Mouse (Mus musculus): ENCODE data around the gene Pim3. TPM values are rescaled to one million over a fixed set of nuclear protein-coding genes. Genes with fewer than 3 reads are reported as not detected.

Gene Pim3
- polyA plus RNA-seq, 1 experiment: 26.9 TPM

DNA sequence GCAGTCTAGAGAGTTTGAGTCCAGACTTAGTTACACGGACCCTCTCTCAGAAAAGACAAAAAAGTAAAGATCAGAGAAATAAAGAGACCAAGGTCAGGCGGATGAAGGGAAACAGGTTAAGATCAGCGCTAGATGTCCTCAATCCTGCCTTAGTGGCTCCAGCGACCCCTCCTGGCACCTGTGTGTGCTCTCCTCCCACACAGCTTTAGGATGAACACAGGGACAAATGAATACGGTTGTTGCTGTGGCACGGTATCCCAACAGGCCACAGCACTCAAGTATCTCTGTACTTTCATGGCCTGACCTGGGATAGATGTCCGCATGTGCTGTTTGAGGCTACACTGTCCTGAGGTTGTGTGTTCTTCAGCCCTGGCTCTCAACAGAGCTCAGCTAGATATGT is 33.1 kb downstream of the Pim3 start:
- TF ChIP-seq SRF (IDR thresholded peaks at IDR 0.05; ENCODE audit: control insufficient read depth, insufficient read length, low read depth): no peak
- no peak for TF ChIP-seq TCF12 (IDR thresholded peaks at IDR 0.05; ENCODE audit: insufficient read depth, poor library complexity, severe bottlenecking)
- TF ChIP-seq MYOD1 (IDR thresholded peaks at IDR 0.05; ENCODE audit: control insufficient read depth in 1 of 3, insufficient read length in 2 of 3, low read depth in 2 of 3): no peak
- no peak for TF ChIP-seq POLR2AphosphoS2 (IDR thresholded peaks at IDR 0.05; ENCODE audit: insufficient read length, low read depth)
- no peak for TF ChIP-seq USF1 (IDR thresholded peaks at IDR 0.05; ENCODE audit: low read depth)
- no peak for TF ChIP-seq REST (IDR thresholded peaks at IDR 0.05; ENCODE audit: insufficient read depth, insufficient read length)
- no peak for TF ChIP-seq POLR2A (IDR thresholded peaks at IDR 0.05; ENCODE audit: insufficient read length, low read depth)
- TF ChIP-seq MYOG (IDR thresholded peaks at IDR 0.05; ENCODE audit: control insufficient read depth in 1 of 3, insufficient read depth in 1 of 3, insufficient read length in 2 of 3, low read depth in 2 of 3): no peak
- TF ChIP-seq E2F4 (IDR thresholded peaks at IDR 0.05; ENCODE audit: insufficient read depth): no peak
- no peak for TF ChIP-seq TCF3 (IDR thresholded peaks at IDR 0.05; ENCODE audit: insufficient read length, low read depth)
- no peak for TF ChIP-seq MAX (IDR thresholded peaks at IDR 0.05; ENCODE audit: low read depth)
- no peak for TF ChIP-seq CEBPB (IDR thresholded peaks at IDR 0.05; ENCODE audit: insufficient read depth, poor library complexity, severe bottlenecking)
- H3K4me3 ChIP-seq: no peak overlapping the region
- no peaks in the 10 kb centered on the region for H3K79me2 ChIP-seq (ENCODE audit: control insufficient read depth, insufficient read depth)
- no peak overlapping the region for H3K4me2 ChIP-seq (ENCODE audit: low read depth)
- peaks cover 43% of the 10 kb centered on the region for H3K27me3 ChIP-seq (ENCODE audit: control insufficient read depth, insufficient read depth, insufficient read length)
- H3ac ChIP-seq (ENCODE audit: control insufficient read depth, insufficient read length): no peak overlapping the region
- no peaks in the 10 kb centered on the region for H3K36me3 ChIP-seq (ENCODE audit: control insufficient read depth, insufficient read depth)

- no peak overlapping the region for H3K4me2 ChIP-seq (ENCODE audit: low read depth)
- TF ChIP-seq E2F4 (IDR thresholded peaks at IDR 0.05; ENCODE audit: insufficient read depth): no peak
- TF ChIP-seq REST (IDR thresholded peaks at IDR 0.05; ENCODE audit: insufficient read depth, insufficient read length): no peak
- TF ChIP-seq MAX (IDR thresholded peaks at IDR 0.05; ENCODE audit: low read depth): no peak
- TF ChIP-seq POLR2A (IDR thresholded peaks at IDR 0.05; ENCODE audit: insufficient read length, low read depth): no peak
- no peak for TF ChIP-seq USF1 (IDR thresholded peaks at IDR 0.05; ENCODE audit: low read depth)
- no peak for TF ChIP-seq SRF (IDR thresholded peaks at IDR 0.05; ENCODE audit: control insufficient read depth, insufficient read length, low read depth)
- TF ChIP-seq MYOD1 (IDR thresholded peaks at IDR 0.05; ENCODE audit: control insufficient read depth in 1 of 3, insufficient read length in 2 of 3, low read depth in 2 of 3): no peak
- TF ChIP-seq POLR2AphosphoS2 (IDR thresholded peaks at IDR 0.05; ENCODE audit: insufficient read length, low read depth): no peak
- TF ChIP-seq CEBPB (IDR thresholded peaks at IDR 0.05; ENCODE audit: insufficient read depth, poor library complexity, severe bottlenecking): no peak
- no peak for TF ChIP-seq TCF3 (IDR thresholded peaks at IDR 0.05; ENCODE audit: insufficient read length, low read depth)
- TF ChIP-seq TCF12 (IDR thresholded peaks at IDR 0.05; ENCODE audit: insufficient read depth, poor library complexity, severe bottlenecking): no peak
- TF ChIP-seq MYOG (IDR thresholded peaks at IDR 0.05; ENCODE audit: control insufficient read depth in 1 of 3, insufficient read depth in 1 of 3, insufficient read length in 2 of 3, low read depth in 2 of 3): no peak
- H3K27me3 ChIP-seq (ENCODE audit: control insufficient read depth, insufficient read depth, insufficient read length): peaks cover 45% of the 10 kb centered on the region
Observed at GRCm38 (mm10) chr15:88895891-88896290, 33.9 kb downstream of the Pim3 start.

DNA sequence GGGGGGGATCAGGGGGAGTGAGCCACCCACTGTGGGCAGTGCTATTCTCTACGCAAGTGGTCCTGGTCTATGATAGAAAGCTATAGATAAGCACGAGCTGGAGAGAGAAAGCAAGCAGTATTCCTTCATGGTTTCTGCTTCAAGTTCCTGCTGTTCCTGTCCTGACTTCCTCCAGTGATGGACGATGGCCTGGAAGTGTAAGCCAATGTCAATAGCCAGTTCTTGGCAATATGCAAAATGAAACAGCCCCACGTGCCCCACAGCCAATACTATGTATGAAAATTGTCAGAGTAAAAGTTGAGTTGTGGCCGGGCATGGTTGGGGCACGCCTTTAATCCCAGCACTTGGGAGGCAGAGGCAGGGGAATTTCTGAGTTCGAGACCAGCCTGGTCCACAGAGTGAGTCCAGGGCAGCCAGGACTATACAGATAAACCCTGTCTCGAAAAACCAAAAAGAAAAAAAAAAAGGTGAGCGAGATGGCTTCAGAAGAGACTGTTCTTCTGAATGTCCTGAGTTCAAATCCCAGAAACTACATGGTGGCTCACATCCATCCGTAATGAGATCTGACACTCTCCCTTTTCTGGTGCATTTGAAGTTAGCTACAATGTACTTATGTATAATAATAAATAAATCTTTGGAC is 34.5 kb downstream of the Pim3 start:
- peaks cover 45% of the 10 kb centered on the region for H3K27me3 ChIP-seq (ENCODE audit: control insufficient read depth, insufficient read depth, insufficient read length)
- TF ChIP-seq MYOD1 (IDR thresholded peaks at IDR 0.05; ENCODE audit: control insufficient read depth in 1 of 3, insufficient read length in 2 of 3, low read depth in 2 of 3): no peak
- no peak for TF ChIP-seq POLR2A (IDR thresholded peaks at IDR 0.05; ENCODE audit: insufficient read length, low read depth)
- TF ChIP-seq TCF3 (IDR thresholded peaks at IDR 0.05; ENCODE audit: insufficient read length, low read depth): no peak
- TF ChIP-seq MYOG (IDR thresholded peaks at IDR 0.05; ENCODE audit: control insufficient read depth in 1 of 3, insufficient read depth in 1 of 3, insufficient read length in 2 of 3, low read depth in 2 of 3): no peak
- no peak for TF ChIP-seq SRF (IDR thresholded peaks at IDR 0.05; ENCODE audit: control insufficient read depth, insufficient read length, low read depth)
- no peak for TF ChIP-seq E2F4 (IDR thresholded peaks at IDR 0.05; ENCODE audit: insufficient read depth)
- no peak for TF ChIP-seq TCF12 (IDR thresholded peaks at IDR 0.05; ENCODE audit: insufficient read depth, poor library complexity, severe bottlenecking)
- no peak for TF ChIP-seq CEBPB (IDR thresholded peaks at IDR 0.05; ENCODE audit: insufficient read depth, poor library complexity, severe bottlenecking)
- no peak for TF ChIP-seq MAX (IDR thresholded peaks at IDR 0.05; ENCODE audit: low read depth)
- TF ChIP-seq POLR2AphosphoS2 (IDR thresholded peaks at IDR 0.05; ENCODE audit: insufficient read length, low read depth): no peak
- H3K4me3 ChIP-seq: no peak overlapping the region

More at GRCm38 (mm10) chr15:88895891-88896290, 33.9 kb downstream of the Pim3 start:
- no peak overlapping the region for H3ac ChIP-seq (ENCODE audit: control insufficient read depth, insufficient read length)
- H3K4me3 ChIP-seq: no peak overlapping the region
- no peaks in the 10 kb centered on the region for H3K36me3 ChIP-seq (ENCODE audit: control insufficient read depth, insufficient read depth)
- H3K79me2 ChIP-seq (ENCODE audit: control insufficient read depth, insufficient read depth): no peaks in the 10 kb centered on the region

DNA sequence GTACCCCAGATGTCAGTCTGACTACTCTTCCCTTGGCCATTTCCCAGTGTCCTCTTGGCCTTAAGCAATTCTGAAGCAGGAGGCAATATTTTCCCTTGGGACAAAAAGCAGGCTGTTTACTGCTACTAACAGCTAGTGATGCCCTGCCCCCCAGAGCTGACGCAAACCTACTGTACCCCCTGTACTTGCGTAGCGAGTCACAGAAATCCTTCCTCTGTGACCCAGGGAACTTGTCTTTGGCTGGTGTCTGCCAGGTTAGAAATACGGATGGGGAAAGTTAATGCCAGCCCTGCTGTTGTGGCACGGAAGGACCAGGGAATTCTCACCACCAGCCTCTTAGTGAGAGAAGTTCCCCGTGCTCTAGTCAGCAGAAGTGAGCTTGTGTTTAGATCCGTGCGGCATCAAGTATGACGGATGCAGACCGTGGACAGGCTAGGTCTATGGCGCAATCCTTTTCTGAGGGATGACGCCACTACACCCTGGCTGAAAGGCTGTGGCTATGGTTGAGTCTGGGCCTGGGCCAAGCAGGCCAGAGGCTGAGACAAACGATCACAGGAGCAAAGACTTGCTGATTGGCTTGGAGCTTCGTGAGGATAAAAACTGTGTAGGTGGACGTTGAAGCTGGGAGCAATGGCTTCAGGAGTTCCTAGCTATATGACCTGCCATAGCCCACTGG is 40.4 kb downstream of the Pim3 start:
- Histone ChIP-seq H3K79me2 (ENCODE audit: control insufficient read depth, insufficient read depth) (no peaks in the 10 kb centered on the region), H3K36me3 (ENCODE audit: control insufficient read depth, insufficient read depth) (no peaks in the 10 kb centered on the region), H3K4me2 (ENCODE audit: low read depth) (no peak overlapping the region), H3K27me3 (ENCODE audit: control insufficient read depth, insufficient read depth, insufficient read length) (peaks cover 44% of the 10 kb centered on the region), H3K4me3 (no peak overlapping the region), H3ac (ENCODE audit: control insufficient read depth, insufficient read length) (no peak overlapping the region)
- TF ChIP-seq MYOG (IDR thresholded peaks at IDR 0.05; ENCODE audit: control insufficient read depth in 1 of 3, insufficient read depth in 1 of 3, insufficient read length in 2 of 3, low read depth in 2 of 3) (no peak), E2F4 (IDR thresholded peaks at IDR 0.05; ENCODE audit: insufficient read depth) (no peak), MAX (IDR thresholded peaks at IDR 0.05; ENCODE audit: low read depth) (no peak), POLR2A (IDR thresholded peaks at IDR 0.05; ENCODE audit: insufficient read length, low read depth) (no peak), SRF (IDR thresholded peaks at IDR 0.05; ENCODE audit: control insufficient read depth, insufficient read length, low read depth) (no peak), CEBPB (IDR thresholded peaks at IDR 0.05; ENCODE audit: insufficient read depth, poor library complexity, severe bottlenecking) (peak; percentile 67), MYOD1 (IDR thresholded peaks at IDR 0.05; ENCODE audit: control insufficient read depth in 1 of 3, insufficient read length in 2 of 3, low read depth in 2 of 3) (no peak)

More for the DNA sequence above, 34.5 kb downstream of the Pim3 start:
- no peak overlapping the region for H3K4me2 ChIP-seq (ENCODE audit: low read depth)
- H3K79me2 ChIP-seq (ENCODE audit: control insufficient read depth, insufficient read depth): no peaks in the 10 kb centered on the region
- H3ac ChIP-seq (ENCODE audit: control insufficient read depth, insufficient read length): no peak overlapping the region
- no peaks in the 10 kb centered on the region for H3K36me3 ChIP-seq (ENCODE audit: control insufficient read depth, insufficient read depth)
